Mouse (Mus musculus) bone marrow macrophage, adult 2 months (primary cell): ENCODE results near the gene Nfib. TPM values are rescaled to one million over a fixed set of nuclear protein-coding genes. Genes with fewer than 3 reads are reported as not detected.

Source experiments
- H3K27ac ChIP-seq: 2 replicates; pipeline ENCODE4 v1.5.1; 2012; ENCODE audit warnings: low read depth, low read length; ENCODE audit not compliant: insufficient read depth
- H3K4me1 ChIP-seq: 2 replicates; pipeline ENCODE4 v1.6.1; 2012; ENCODE audit warnings: low read length; ENCODE audit not compliant: control insufficient read depth, insufficient read depth
- H3K4me3 ChIP-seq: 2 replicates; pipeline ENCODE4 v1.5.1; 2012; ENCODE audit warnings: mild to moderate bottlenecking, low read length, moderate library complexity; ENCODE audit not compliant: insufficient read depth
- CTCF ChIP-seq: IDR thresholded peaks from 2 replicates; pipeline ENCODE4 v1.5.1; 2012; ENCODE audit warnings: low read depth, mild to moderate bottlenecking, low read length, moderate library complexity
- POLR2A ChIP-seq: IDR thresholded peaks from 2 replicates; pipeline ENCODE4 v1.6.1; 2012; ENCODE audit warnings: mild to moderate bottlenecking, low read depth, low read length, borderline replicate concordance
- polyA plus RNA-seq: library from polyadenylated mRNA; stranded (reverse); fragments of >200 nt; gene quantifications from 2 replicates; pipeline ENCODE4 v1.2.4, GENCODE M21; 2012; ENCODE audit not compliant: missing spikeins, insufficient read depth, insufficient read length

Nfib gene
- polyA plus RNA-seq, 1 experiment, result 0.56 TPM

- TF ChIP-seq POLR2A (no peak), CTCF (no peak)
These were observed 111.6 kb downstream of the Nfib start for GRCm38 (mm10) chr4:82593681-82594666.

GRCm38 (mm10) chr4:82592086-82593030, 113.2 kb downstream of the Nfib start:
- H3K4me3 ChIP-seq, result no peak overlapping the region
- H3K27ac ChIP-seq, result no peak overlapping the region
- TF ChIP-seq POLR2A (no peak), CTCF (no peak)
- H3K4me1 ChIP-seq, result no peaks in the 10 kb centered on the region

More at GRCm38 (mm10) chr4:82593681-82594666, 111.6 kb downstream of the Nfib start:
- Histone ChIP-seq H3K4me1 (no peaks in the 10 kb centered on the region), H3K27ac (no peak overlapping the region), H3K4me3 (no peak overlapping the region)

- Histone ChIP-seq H3K4me3 (no peak overlapping the region), H3K27ac (no peak overlapping the region), H3K4me1 (no peaks in the 10 kb centered on the region)
- TF ChIP-seq CTCF (no peak), POLR2A (no peak)
These were observed 116.1 kb downstream of the Nfib start for GRCm38 (mm10) chr4:82589345-82589890.

- TF ChIP-seq CTCF (no peak), POLR2A (no peak)
- H3K4me1 ChIP-seq, result no peaks in the 10 kb centered on the region
- H3K4me3 ChIP-seq, result no peak overlapping the region
- no peak overlapping the region for H3K27ac ChIP-seq
These were observed 116.8 kb downstream of the Nfib start for GRCm38 (mm10) chr4:82588718-82589117.

- no peaks in the 10 kb centered on the region for H3K4me1 ChIP-seq
- H3K27ac ChIP-seq, result no peak overlapping the region
- no peak overlapping the region for H3K4me3 ChIP-seq
- no peak for TF ChIP-seq CTCF
- no peak for TF ChIP-seq POLR2A
These were observed 118.2 kb downstream of the Nfib start for GRCm38 (mm10) chr4:82587146-82587870.

- H3K4me3 ChIP-seq, result no peak overlapping the region
- no peaks in the 10 kb centered on the region for H3K4me1 ChIP-seq
- no peak overlapping the region for H3K27ac ChIP-seq
- TF ChIP-seq POLR2A (no peak), CTCF (no peak)
These were observed 118.9 kb downstream of the Nfib start for GRCm38 (mm10) chr4:82586637-82587036.

GRCm38 (mm10) chr4:82585536-82585935, 120.0 kb downstream of the Nfib start:
- Histone ChIP-seq H3K4me3 (no peak overlapping the region), H3K27ac (no peak overlapping the region), H3K4me1 (no peaks in the 10 kb centered on the region)
- no peak for TF ChIP-seq POLR2A
- no peak for TF ChIP-seq CTCF

- Histone ChIP-seq H3K27ac (no peak overlapping the region), H3K4me1 (no peaks in the 10 kb centered on the region), H3K4me3 (no peak overlapping the region)
- TF ChIP-seq CTCF (no peak), POLR2A (no peak)
These were observed 120.5 kb downstream of the Nfib start for GRCm38 (mm10) chr4:82585056-82585455.

GRCm38 (mm10) chr4:82584548-82584947, 121.0 kb downstream of the Nfib start:
- Histone ChIP-seq H3K4me3 (no peak overlapping the region), H3K27ac (no peak overlapping the region), H3K4me1 (no peaks in the 10 kb centered on the region)
- TF ChIP-seq CTCF, result no peak
- no peak for TF ChIP-seq POLR2A
